Mouse (Mus musculus) megakaryocyte, embryonic 14.5 days (primary cell): Measurements from ENCODE around the gene Fam171a1.

Source experiments
- FLI1 ChIP-seq: IDR thresholded peaks from 2 replicates; pipeline ENCODE4 v1.6.1; 2012; ENCODE audit warnings: low read length, inconsistent platforms, mixed read lengths
- GATA1 ChIP-seq: IDR thresholded peaks from 3 replicates; pipeline ENCODE4 v1.6.1; 2012; ENCODE audit warnings: mixed read lengths, low read length, inconsistent platforms, borderline replicate concordance

DNA sequence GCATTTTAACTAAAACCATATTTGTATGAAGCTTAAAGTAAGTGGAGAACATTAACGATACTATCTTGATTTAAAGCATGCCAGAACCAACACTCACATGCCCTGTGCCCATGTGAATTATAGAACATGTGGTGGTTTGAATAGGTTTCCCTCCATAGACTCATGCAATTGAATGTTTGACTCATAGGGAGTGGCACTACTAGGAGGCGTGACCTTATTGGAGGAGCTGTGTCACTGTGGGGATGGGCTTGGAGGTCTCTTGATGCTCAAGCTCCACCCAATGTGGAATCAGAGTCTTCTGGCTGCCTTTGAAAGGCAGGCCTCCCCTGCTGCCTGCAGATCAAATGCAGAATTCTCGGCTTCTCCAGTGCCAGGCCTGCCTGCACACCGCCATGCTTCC lies 27.8 kb downstream of the Fam171a1 start:
- TF ChIP-seq GATA1 (no peak), FLI1 (no peak)
